Mouse (Mus musculus) lung, adult 10 weeks (tissue): Measurements from ENCODE around the gene Actl9. TPM values are rescaled to one million over a fixed set of nuclear protein-coding genes. Genes with fewer than 3 reads are reported as not detected.

Experiments used
- polyA plus RNA-seq: library from polyadenylated mRNA; stranded (reverse); fragments of 350-450 nt; fragmentation: Illumina TruSeq; extraction: RNeasy Lipid Tissue Mini Kit (QIAGEN cat#74804); gene quantifications from one replicate; pipeline ENCODE4 v1.2.3, GENCODE M21; 2014; ENCODE audit warnings: low read depth, low replicate concordance; ENCODE audit not compliant: insufficient read depth

Gene Actl9
- not detected for polyA plus RNA-seq

GRCm38 (mm10) chr17:33432019-33432946 lies at the start of gene Actl9:
Gene Actl9, plus strand, starts transcription at chr17:33432896.

DNA sequence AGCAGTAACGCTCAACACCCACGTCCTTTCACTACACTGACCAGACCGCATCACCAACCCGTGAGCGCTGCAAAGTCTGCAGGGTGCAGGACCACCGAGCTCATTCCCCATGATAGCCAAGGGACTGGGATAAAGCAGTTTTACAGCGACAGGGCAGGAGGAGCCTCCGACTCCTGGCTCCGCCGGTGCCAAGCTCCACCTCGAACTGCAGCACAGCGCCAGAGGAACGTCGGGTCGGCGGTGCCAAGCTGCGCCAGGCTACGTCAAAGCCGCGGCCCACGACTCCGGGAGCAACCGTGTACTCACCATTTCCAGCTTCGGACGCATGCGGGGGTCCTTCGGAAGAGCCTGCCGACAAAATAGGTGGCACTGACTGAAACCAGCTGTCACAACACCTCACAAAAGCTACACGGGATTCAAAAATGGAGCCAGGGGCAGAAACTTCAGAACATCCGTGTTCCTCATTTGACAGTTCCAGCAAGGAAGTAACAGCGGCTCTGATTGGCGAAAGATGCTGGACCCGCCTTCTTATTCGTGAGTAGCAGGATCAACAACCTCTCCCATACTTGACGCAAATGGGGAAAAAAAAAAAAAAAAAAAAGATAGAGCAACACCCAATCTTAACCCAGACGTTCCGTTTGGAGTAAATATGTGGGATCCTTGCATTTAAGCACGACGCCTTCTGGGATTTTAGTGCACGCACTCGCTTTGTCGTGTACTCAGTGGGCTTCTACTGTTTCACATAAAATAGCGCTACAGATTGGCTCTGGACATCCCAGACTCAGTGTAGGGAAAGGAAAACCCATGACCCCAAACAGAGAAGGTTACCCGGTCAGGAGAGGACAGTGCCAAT lies 38.3 kb upstream of the Actl9 start, which contains the start of gene Zfp101:
Gene Zfp101, minus strand, starts transcription at position 460 of the 853 bp plus-strand sequence.

Other genes starting within 250 kb of the Actl9 start
- not detected for gene Olfr239, start 241.6 kb upstream of the Actl9 start, polyA plus RNA-seq
- gene Olfr1564, start 211.2 kb upstream of the Actl9 start, polyA plus RNA-seq, result 0.08 TPM
- gene Zfp955a, start 177.8 kb upstream of the Actl9 start, polyA plus RNA-seq, result 4.4 TPM
- gene Olfr63, start 168.2 kb upstream of the Actl9 start, polyA plus RNA-seq, result not detected
- 2.7 TPM for gene Zfp955b, start 143.4 kb upstream of the Actl9 start, polyA plus RNA-seq
- gene Zfp81, start 74.0 kb upstream of the Actl9 start, polyA plus RNA-seq, result 2.8 TPM
- gene Zfp101, start 38.3 kb upstream of the Actl9 start, polyA plus RNA-seq, result 4.5 TPM
- gene Adamts10, start 91.3 kb downstream of the Actl9 start, polyA plus RNA-seq, result 47.9 TPM
- 9.4 TPM for gene Myo1f, start 122.8 kb downstream of the Actl9 start, polyA plus RNA-seq
- 14.9 TPM for gene Zfp414, start 196.2 kb downstream of the Actl9 start, polyA plus RNA-seq
- gene Pram1, start 205.2 kb downstream of the Actl9 start, polyA plus RNA-seq, result 1.2 TPM